13 mouse cellular contexts compared by ENCODE assay signal in genomic region chr12:100936737-100937136, GRCm38 (mm10). TPM values are rescaled to one million over a fixed set of nuclear protein-coding genes. Genes with fewer than 3 reads are reported as not detected.
A peak's percentile ranks its signal among the peaks of the same experiment; 100 is the strongest.
DNase-seq lines count a peak whose midpoint lies in the region; ATAC-seq and TF ChIP-seq lines count a peak whose summit lies in the region.
"Had no signal": no experiment of that assay in that cellular context is flagged by ENCODE, and none has a peak within 500 bp of the region (broad histone marks: within the 10 kb centered on the region; RNA-seq: fewer than 3 reads in every experiment).

No protein-coding gene starts in this region.

- H3K27me3 ChIP-seq in liver, embryonic 11.5 days (replicated peaks; ENCODE audit: control insufficient read depth, insufficient read depth, low read length) = no peaks in the 10 kb centered on the region
- H3K27me3 ChIP-seq in liver, postnatal 0 days (ENCODE audit: insufficient read depth, low read length) = no peaks in the 10 kb centered on the region
- H3K27me3 ChIP-seq in kidney, adult 2 months (replicated peaks; ENCODE audit: control insufficient read depth, insufficient read depth, low read length) = no peaks in the 10 kb centered on the region
- H3K27me3 ChIP-seq: hindbrain, embryonic 15.5 days; limb, embryonic 15.5 days; midbrain, embryonic 15.5 days had no signal

- ATAC-seq in liver, embryonic 11.5 days (replicated peaks; ENCODE audit: low FRiP score) = peak; percentile 18; the same call in 1 of the 2 replicates
- no peak for ATAC-seq in liver, postnatal 0 days

- no peak for DNase-seq in gastrocnemius, adult 2 months
- no peak for DNase-seq in gastrocnemius, postnatal 14 days
- no peak for DNase-seq in liver, embryonic 11.5 days (ENCODE audit: low spot score)
- no peak for DNase-seq in liver, postnatal 0 days
- peak; percentile 92 for DNase-seq in kidney, adult 2 months
- peak; percentile 64 to 86 for DNase-seq in kidney, postnatal 25 days
- no peak for DNase-seq in urinary bladder, adult 2 months (ENCODE audit: low spot score)
- DNase-seq in layer of hippocampus, adult 9-11 months = no peak

- no peak for TF ChIP-seq POLR2A in kidney, adult 2 months (IDR thresholded peaks at IDR 0.05; ENCODE audit: low read depth, low read length)

- no peak overlapping the region for H3K9ac ChIP-seq in liver, embryonic 11.5 days (ENCODE audit: low read depth, low read length)
- H3K9ac ChIP-seq in liver, postnatal 0 days (replicated peaks) = no peak overlapping the region
- H3K9ac ChIP-seq: forebrain, postnatal 0 days; hindbrain, embryonic 15.5 days; limb, embryonic 15.5 days; midbrain, embryonic 15.5 days had no signal

- TF ChIP-seq CTCF in gastrocnemius, adult 2 months (IDR thresholded peaks at IDR 0.05) = no peak
- no peak for TF ChIP-seq CTCF in liver, postnatal 0 days (IDR thresholded peaks at IDR 0.05; ENCODE audit: low read depth)
- TF ChIP-seq CTCF in kidney, adult 2 months (conservative IDR thresholded peaks at IDR 0.05; ENCODE audit: insufficient read depth, insufficient read length, low read depth, low read length) = no peak

- WGBS in liver, embryonic 11.5 days = 85% methylated on average over 4 of the region's 4 CpGs
- 81% methylated on average over 4 of the region's 4 CpGs for WGBS in liver, postnatal 0 days (ENCODE audit: insufficient replicate concordance)
- WGBS in kidney, adult 2 months = 54% methylated on average over 4 of the region's 4 CpGs

- H3K9me3 ChIP-seq in liver, embryonic 11.5 days (ENCODE audit: control insufficient read depth, low read length) = no peaks in the 10 kb centered on the region
- no peaks in the 10 kb centered on the region for H3K9me3 ChIP-seq in liver, postnatal 0 days (ENCODE audit: low read length)
- H3K9me3 ChIP-seq: hindbrain, embryonic 15.5 days; limb, embryonic 15.5 days; midbrain, embryonic 15.5 days had no signal

- H3K4me3 ChIP-seq in gastrocnemius, adult 2 months = no peak overlapping the region; the same call in 1 of the 2 replicates
- H3K4me3 ChIP-seq in liver, embryonic 11.5 days (ENCODE audit: low read depth, low read length) = no peak overlapping the region
- H3K4me3 ChIP-seq in liver, postnatal 0 days (ENCODE audit: low read depth, low read length) = no peak overlapping the region
- H3K4me3 ChIP-seq in kidney, adult 2 months (ENCODE audit: insufficient read depth, low read depth, low read length) = no peak overlapping the region
- H3K4me3 ChIP-seq: erythroblast, embryonic 14.5 days; hindbrain, embryonic 15.5 days; limb, embryonic 15.5 days; midbrain, embryonic 15.5 days had no signal

- H3K27ac ChIP-seq in gastrocnemius, adult 2 months = peak overlapping the region; percentile 84
- H3K27ac ChIP-seq in liver, embryonic 11.5 days (ENCODE audit: low read depth, low read length) = no peak overlapping the region
- H3K27ac ChIP-seq in liver, postnatal 0 days (ENCODE audit: low read depth) = no peak overlapping the region
- no peak overlapping the region; the same call in 1 of the 2 replicates for H3K27ac ChIP-seq in kidney, adult 2 months (ENCODE audit: insufficient read depth, low read depth, low read length)
- H3K27ac ChIP-seq: limb, embryonic 15.5 days; midbrain, embryonic 15.5 days had no signal

- no peaks in the 10 kb centered on the region for H3K4me1 ChIP-seq in liver, embryonic 11.5 days (replicated peaks; ENCODE audit: control insufficient read depth, insufficient read depth, low read length)
- no peaks in the 10 kb centered on the region for H3K4me1 ChIP-seq in liver, postnatal 0 days (ENCODE audit: insufficient read depth)
- peaks cover 9% of the 10 kb centered on the region; the same call in 1 of the 2 replicates for H3K4me1 ChIP-seq in kidney, adult 2 months (ENCODE audit: control insufficient read depth, insufficient read depth, low read length)
- H3K4me1 ChIP-seq: midbrain, embryonic 15.5 days had no signal

- TF ChIP-seq EP300 in liver, postnatal 0 days (IDR thresholded peaks at IDR 0.05; ENCODE audit: low read depth) = no peak

- intact Hi-C loops in gastrocnemius, adult 2 months (cut with DNase I) = loop anchor here (1.0 kb wide), 2 partner anchors 15 to 93 kb away; partner anchors contain the start of gene Ccdc88c
- intact Hi-C loops in gastrocnemius, postnatal 14 days (cut with DNase I; ENCODE audit: low total_unique reads) = loop anchor here (5.0 kb wide), 1 partner anchor 96 kb away; no protein-coding TSS in a partner anchor

- H3K4me2 ChIP-seq in liver, embryonic 11.5 days = no peak overlapping the region
- no peak overlapping the region for H3K4me2 ChIP-seq in liver, postnatal 0 days (ENCODE audit: low read depth, low read length)
- H3K4me2 ChIP-seq: hindbrain, embryonic 15.5 days; limb, embryonic 15.5 days; midbrain, embryonic 15.5 days had no signal

- peaks cover 15% of the 10 kb centered on the region for H3K36me3 ChIP-seq in liver, embryonic 11.5 days (ENCODE audit: control insufficient read depth, insufficient read depth, low read length)
- H3K36me3 ChIP-seq in liver, postnatal 0 days (replicated peaks; ENCODE audit: insufficient read depth, low read length) = peaks cover 51% of the 10 kb centered on the region
- H3K36me3 ChIP-seq in kidney, adult 2 months (ENCODE audit: control insufficient read depth, insufficient read depth, low read length) = no peaks in the 10 kb centered on the region
- H3K36me3 ChIP-seq: limb, embryonic 15.5 days; midbrain, embryonic 15.5 days had no signal

RNA-seq across cellular contexts. Expression of gene Gpr68, which starts 28.7 kb away (rescaled TPM):
- under 1 TPM in 1 of 2 experiments, not detected in 1; 0.14 TPM for total RNA-seq in gastrocnemius, adult 2 months (2021)
- total RNA-seq in gastrocnemius, postnatal 14 days (2021) = under 1 TPM in 1 of 2 experiments, not detected in 1; 0.18 TPM
- polyA plus RNA-seq in liver, embryonic 11.5 days (2014; fragmentation: Nextera tagmentation; extraction: Ambion mirVana) = 0.10 and 0.17 TPM in 2 replicates
- polyA plus RNA-seq in liver, postnatal 0 days (2015; fragmentation: Nextera tagmentation; extraction: Ambion mirVana) = 0.12 and 0.33 TPM in 2 replicates
- polyA plus RNA-seq in kidney, adult 2 months (2012; rRNA removed) = 0.50 and 1.9 TPM in 2 replicates
- polyA plus RNA-seq in urinary bladder, adult 2 months (2012; rRNA removed) = 1.8 and 2.7 TPM in 2 replicates
- polyA plus RNA-seq: erythroblast, embryonic 14.5 days had no signal

Comparison
In these comparisons a context has a peak if more than half of its experiments do, and no peak if none do; other contexts are left out.
1. DNase-seq: peak in kidney, adult 2 months (single experiment) and kidney, postnatal 25 days (2 of 2); none in gastrocnemius, adult 2 months (single experiment), gastrocnemius, postnatal 14 days (single experiment), liver, embryonic 11.5 days (single experiment), liver, postnatal 0 days (single experiment), urinary bladder, adult 2 months (single experiment) and layer of hippocampus, adult 9-11 months (single experiment).